Mouse (Mus musculus): ENCODE measurements at regions not wholly inside any gene's neighbourhood (a gene's known extent, or its start where the extent isn't known, plus 50 kb on each side); places are given as distances from the start of the nearest gene placed in this dataset.

DNA sequence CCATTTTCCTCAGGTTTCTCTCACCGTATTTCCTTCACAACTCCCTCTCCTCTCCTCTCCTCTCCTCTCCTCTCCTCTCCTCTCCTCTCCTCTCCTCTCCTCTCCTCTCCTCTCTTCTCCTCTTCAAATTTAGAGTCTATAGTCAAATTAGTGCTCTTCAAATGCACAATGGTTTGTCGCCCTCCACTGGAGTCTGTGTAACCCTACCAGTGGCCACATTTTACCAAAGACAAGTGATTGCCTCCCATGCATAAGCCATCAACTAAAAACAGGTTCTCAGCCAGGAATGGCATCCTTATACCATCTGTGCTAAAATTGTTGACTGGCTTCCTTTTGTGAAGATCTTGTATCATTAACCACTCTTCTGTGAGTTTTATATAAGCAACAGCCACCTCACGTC, 979.5 kb upstream of the Adam24 start:
- DNase-seq (ENCODE audit: extremely low spot score in 1 of 2, low spot score in 1 of 2): peak in 1 of 2 experiments; percentile 19

DNA sequence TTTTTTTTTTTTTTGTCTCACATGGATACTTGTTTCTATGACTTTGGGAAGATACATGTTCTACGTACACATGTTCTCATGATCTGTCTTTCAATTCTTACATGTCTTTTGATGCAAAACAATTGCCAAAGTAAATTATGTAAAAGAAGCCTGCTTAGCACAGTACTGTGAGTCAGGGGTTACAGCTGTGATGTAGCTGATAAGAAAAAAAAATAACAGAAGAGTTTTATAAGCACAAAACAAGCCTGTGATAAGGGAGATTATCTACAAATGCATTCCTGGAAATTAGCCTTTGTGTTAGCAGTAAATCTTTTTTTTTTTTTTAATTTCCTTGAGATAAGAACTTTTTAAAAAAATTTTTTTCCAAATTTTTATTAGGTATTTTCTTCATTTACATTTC, 969.0 kb upstream of the Adam24 start:
- DNase-seq (ENCODE audit: extremely low spot score in 1 of 2, low spot score in 1 of 2): no peak

DNA sequence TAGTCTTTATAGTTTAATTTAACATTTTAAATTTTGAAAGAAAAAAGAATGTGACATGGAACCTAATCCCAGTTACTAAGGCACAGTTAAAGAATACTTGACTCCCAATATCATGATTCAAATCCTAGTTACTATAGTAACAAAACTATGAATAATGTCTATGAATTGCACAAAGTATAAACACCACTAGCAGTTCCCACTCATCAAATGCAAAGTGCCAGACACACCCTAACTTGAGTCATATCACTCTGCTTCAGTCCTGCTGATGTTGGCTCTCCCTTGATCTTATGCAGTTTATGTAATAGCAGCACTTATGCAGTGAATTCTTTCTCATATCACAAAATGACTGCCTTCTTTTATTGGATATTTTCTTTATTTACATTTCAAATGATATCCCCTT, 932.5 kb upstream of the Adam24 start:
- DNase-seq (ENCODE audit: extremely low spot score in 1 of 2, low spot score in 1 of 2): no peak

DNA sequence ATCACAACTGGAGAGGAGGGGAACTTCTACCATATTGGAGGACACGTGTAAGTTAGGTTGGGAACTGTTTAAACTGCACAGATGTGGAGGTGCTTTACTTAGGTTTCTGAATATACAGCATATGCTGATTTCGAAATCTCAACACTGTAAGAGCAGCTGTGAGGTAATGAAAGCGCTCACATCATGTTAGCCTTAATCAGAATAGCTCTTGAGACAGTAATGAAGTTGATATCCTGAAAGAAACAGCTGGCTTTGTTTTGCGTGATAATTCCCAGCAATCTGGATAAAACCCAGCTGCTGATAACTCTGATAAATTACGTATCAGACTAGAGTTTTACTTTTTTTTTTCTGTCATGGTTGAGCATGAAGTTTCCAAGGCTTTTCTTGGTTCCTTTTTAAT, 928.7 kb upstream of the Adam24 start:
- DNase-seq (ENCODE audit: extremely low spot score in 1 of 2, low spot score in 1 of 2): no peak

DNA sequence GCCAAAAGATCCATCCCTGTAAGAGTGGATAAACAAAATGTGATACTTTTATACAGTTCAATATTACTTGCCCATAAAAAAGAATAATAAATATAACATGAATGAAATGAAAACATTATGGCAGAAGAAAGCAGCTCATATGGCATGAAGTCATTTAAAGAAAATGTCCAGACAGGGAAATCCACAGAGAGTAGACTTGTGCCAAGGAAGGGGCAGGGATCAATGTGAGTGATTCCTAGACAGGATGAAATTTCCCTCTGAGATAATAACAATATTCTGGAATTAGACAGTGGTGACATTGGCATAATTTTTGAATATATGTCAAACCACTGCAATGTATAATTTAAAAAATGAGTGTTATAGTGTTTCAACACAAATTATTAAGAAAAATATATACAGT, 915.0 kb upstream of the Adam24 start:
- DNase-seq (ENCODE audit: extremely low spot score in 1 of 2, low spot score in 1 of 2): no peak

DNA sequence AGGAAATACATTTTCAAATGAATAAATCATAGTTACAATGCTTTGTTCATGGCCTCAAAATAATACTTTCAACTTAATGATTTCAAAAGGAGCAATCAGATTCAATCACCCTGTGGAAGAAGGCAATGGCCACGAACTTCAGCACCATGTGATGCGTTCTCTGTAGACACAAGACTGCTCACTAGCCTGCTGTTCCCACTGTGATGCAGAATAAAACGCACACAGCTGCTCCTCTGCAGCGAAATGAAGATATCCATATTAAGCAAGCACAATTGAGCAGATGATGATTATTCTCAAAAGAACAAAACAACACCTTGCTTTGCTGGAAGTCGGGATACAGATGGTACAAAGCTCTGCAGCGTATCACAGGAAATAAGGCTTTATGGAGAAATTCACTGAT, 895.4 kb upstream of the Adam24 start:
- no peak for DNase-seq (ENCODE audit: extremely low spot score in 1 of 2, low spot score in 1 of 2)

DNA sequence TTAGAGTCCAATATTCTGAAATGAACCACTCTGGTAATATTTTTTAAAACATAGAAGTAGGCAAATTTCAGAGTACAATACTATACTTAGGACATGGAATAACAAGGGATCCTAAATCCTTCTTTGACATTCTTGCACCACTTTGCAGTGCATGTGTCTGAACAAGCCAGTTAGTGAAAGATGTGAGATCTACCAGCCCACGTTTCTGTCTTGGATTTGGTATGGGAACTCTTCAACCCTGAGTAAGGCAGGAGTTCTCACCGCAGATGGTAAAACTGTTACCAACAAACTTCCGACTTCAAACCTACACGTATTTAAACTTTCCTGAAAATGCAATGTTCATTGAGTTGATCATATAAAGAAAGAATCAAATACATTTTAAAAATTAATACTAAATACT, 894.7 kb upstream of the Adam24 start:
- DNase-seq (ENCODE audit: extremely low spot score in 1 of 2, low spot score in 1 of 2): no peak

DNA sequence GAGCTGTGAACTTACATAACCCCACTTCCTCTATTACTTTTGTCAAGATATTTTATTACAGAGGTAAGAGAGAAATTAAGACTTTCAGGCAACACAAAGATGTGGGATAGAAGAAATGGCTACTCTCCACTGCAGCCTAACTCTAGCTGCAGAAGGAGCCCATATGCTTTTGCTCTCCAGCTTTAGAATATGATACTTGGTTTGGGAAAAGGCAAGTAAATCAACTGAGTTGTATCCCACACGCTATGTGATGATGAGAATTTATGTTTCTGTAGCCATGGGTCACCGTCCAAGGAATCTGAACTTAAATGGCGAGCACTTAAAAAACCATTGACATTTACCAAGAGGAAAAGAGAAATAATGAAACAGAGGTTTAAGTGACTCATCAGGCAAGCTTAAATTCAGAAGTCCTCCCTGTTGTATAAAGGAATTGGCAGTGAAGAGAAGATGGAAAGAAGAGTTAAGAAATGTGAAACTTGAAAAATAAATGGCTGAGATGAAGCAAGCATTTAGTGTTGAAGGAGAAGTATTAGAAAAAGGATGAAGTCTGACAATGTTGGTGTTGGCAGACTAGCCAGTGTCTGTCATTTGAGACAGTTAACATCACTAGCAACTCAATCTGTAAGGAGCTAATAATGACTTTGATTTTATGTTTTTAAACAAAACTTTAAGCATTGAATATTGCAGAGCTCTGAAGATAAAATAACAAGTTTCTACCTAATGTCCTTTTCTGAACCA, 893.3 kb upstream of the Adam24 start:
- DNase-seq (ENCODE audit: extremely low spot score in 1 of 2, low spot score in 1 of 2): no peak

DNA sequence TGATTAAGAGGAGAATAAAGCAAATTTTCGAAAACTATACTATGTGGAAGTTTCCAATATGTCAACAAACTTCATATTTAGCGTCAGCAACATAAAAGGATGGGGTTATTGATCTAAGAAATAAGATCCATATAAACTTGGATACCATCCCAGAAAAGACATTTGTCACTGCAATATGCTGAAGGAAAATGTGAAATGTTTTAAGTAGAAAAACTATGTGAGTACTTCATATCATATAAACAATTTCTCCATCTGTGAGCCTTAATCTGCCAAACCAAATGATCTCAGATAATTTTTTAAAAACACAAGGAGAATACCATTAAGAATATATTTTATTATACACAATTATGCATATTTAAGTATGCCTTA, 892.7 kb upstream of the Adam24 start:
- DNase-seq (ENCODE audit: extremely low spot score in 1 of 2, low spot score in 1 of 2): no peak
